Mouse (Mus musculus): Measurements from ENCODE around the gene Chn1.

DNA sequence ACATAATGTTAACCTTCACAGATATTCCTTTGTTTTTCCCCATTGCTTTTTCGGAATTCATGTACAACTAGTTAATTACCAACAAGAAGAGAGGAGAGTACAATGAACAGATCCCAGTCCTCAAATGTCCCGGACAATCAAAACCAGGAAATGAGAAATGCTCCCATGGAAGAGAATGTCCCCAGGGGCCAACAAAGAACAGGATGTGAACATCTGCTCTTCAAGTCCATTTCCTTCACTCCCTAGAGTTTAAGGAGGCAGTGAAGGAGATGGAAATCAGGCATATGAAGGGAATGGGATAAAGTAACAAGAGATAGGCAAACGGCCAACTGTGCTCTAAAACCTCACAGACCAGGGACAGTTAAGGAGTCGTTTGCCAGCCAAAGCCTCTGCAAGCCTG, 53.3 kb downstream of the Chn1 start:
- no peak for TF ChIP-seq CTCF (IDR thresholded peaks at IDR 0.05; ENCODE audit: extremely low read depth, insufficient read length, insufficient replicate concordance, low read depth, low read length)
- TF ChIP-seq POLR2A (IDR thresholded peaks at IDR 0.05; ENCODE audit: low read depth, low read length): no peak
